Mouse (Mus musculus): ENCODE data around the gene Gm973. TPM values are rescaled to one million over a fixed set of nuclear protein-coding genes. Genes with fewer than 3 reads are reported as not detected.

Gene Gm973
- total RNA-seq (2021), result 1 to 10 TPM in 1 of 2 experiments, under 1 TPM in 1; 0.81 to 1.2 TPM
- long read RNA-seq, experiment 1, result 0 reads
- long read RNA-seq, experiment 2, result 0 reads

- DNase-seq, result peak; percentile 46
Observed at GRCm38 (mm10) chr1:59516026-59516917, at the start of gene Gm973. Gene Gm973, plus strand, starts transcription at chr1:59516264.

DNA sequence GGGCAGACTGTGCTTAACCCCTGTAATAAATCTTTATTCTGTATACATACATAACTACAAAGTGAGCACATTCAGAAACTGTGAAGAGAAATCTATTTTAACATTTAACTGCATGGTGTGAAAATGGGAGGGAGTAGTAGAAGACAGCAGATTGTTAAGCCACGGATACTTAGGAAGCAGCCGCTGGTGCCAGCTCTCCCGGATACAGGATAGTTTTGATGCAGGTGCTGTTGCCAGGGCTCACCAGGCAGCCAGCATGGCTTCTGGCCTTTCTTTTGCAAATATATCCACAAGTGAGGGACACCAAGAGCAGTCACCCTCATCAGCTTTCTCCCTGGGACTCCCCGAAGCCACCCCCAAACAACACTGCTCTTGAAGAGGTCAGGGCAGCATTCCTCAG, 46.9 kb upstream of the Gm973 start:
- no peak for DNase-seq

DNA sequence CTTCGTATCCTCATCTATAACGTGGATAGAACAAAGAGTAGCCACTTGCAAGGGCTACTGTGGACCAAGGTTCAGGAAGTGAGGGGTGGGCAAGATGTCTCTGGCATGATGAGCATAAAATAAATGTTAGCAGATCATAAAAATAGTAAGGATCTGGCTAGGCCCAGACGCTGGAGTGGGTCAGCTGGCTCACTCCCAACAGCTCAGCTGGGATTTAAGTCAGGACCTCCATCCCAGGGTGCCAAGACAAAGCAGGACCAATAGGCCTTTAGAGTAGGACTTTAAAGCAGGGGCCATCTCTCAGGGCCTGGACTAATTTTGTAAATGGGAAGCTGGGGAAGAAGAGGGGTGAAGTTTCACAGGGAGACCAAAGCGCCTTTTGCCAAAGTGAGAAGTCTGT, 45.3 kb upstream of the Gm973 start:
- no peak for DNase-seq

DNA sequence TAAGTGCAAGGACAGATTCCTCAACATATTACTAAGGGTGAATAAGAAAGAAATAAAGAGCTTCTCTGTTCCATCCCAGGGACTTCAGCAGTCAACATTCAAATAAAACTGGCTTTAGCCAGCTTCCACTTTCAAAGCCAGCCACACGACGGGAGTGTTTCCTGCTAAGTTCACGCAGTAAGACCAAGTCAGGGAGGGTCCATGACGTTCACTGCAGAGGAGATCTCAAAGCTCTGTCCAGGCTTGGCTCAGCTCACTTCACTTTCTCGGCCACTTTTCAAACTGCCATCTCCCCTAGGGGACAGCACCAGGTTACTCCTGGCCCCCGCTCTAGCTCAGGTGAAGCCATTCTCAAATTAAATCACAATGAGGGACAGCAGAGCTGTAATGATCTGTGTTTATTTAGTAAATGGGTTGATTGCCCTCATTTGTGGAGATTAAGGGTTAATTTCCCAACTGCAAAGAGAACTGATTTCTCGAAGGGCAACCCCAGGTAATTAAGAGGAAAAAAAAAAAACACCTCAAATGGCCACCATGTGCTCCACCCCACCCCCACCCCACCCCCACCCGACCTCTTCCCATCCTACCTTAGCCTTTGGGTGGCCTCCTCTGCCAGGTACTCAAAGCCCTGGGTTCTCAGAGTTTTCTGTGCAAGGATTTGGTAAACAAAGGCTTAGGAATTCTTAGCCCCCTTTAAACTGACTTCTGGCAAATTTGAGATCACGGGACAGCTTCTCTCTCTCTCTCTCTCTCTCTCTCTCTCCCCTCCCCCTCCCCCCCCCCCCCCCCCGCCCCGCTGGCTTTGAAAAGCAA, 43.5 kb upstream of the Gm973 start:
- no peak for DNase-seq

- no peak for DNase-seq
Observed at GRCm38 (mm10) chr1:59473181-59473555, 42.9 kb upstream of the Gm973 start.

- DNase-seq, result no peak
Observed at GRCm38 (mm10) chr1:59475618-59476017, 40.4 kb upstream of the Gm973 start.

DNA sequence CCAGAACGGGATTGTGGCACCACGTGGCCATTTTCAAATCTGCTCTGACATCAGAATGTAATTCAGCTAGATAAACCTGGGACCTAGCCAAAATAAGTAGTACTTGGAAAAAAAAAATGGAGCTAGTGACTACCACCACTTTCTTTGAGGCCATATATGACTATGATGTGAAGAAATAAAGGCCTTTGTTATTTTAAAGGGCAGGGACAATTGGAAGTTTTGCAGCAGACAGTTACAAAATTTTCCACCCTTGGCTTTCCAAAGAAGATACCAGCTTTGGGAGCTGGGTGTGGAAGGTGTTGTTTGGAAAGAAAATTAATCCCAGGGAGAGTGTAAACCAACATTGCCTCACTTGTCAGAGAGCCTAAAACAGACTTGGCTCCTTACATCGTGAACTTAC, 37.2 kb upstream of the Gm973 start:
- DNase-seq, result no peak

DNA sequence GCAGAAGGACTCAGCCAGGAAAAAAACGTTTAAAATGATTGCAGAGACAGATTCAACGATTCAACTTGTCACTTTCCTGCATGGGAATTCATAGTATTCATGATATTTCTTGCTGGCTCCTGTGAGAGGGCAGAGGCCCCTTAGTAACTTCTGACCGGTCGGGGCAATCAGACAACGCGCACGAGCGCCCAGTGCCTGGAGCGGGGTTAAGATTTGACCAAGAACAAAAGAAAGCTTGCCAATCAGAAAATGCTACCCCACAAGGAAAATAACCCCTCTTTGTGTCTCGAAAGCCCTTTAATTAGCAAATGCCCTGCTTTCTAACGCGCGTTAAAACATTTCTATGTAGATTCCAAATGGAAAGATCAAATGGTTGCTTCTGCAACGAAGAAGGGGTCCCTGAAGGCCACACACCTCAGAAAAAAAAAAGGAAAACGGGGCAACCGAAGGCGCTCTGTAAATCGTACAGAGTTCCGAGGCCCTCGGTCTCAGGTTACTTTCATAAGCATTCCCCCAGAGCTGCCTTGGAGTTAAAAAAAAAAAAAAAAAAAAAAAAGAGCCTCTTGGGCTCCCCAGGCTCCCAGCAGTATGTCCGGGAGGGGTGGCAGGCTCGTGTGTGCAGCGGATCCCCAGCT, 35.1 kb upstream of the Gm973 start:
- peak; percentile 18 for DNase-seq

DNA sequence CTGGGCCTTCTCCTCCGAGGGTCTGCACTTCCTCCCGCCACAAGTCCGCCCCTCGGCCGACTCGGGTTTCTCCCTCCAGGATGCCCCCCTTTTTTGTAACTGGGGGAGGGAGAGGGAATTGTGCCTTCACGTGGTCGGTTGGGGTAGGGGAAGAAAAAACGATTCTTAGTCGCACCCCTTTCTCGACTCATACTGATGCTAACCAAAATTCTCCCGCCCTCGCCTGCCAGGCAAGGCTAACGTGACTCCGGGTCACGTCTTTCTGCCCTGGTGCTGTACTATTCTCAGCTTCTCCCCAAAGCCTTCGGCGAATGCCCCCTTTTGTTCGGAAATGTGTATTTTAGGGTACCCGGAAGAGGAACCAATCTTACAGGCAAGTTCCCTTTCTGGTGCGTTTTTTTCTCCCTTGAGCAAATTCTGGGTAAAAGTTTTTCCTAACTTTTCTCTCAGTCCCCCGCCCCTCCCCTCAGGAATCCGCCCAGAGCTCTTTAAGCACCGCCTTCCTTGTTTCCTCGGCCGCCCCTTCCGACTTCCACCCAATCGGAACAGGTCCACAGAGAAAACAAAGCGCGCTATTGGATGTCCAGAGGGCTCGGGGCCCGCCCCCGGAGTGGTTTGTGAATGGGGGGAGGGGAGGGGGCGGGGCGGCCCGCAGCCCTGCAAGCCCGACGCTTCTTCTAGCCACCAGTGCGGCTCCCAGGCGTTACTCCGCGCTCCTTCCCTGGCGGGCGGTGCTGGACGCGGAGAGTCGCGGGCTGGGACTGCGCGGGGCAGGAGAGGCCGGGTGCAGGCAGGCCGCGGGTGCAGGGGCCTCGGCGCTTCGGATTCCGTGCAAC, 34.4 kb upstream of the Gm973 start:
- DNase-seq, result peak; percentile 90

DNA sequence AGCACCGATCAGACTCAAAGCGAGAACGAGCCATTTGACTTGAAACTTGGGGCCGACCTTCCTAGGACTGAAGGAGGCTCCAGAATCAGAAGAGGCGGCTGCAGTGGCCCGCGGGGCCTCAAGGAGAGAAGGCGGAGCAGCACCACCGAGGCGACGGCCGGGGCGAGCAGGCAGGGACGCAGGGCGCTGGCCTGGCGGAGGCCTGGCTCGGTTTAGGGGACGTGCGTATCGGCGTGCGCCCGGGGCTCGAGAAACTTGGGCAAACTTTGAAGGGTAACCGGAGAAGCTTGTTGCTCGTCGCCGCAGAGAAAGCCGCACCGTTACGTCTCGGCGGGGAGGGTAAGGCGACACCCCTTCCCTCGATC, 33.8 kb upstream of the Gm973 start, which contains the start of gene Fzd7:
Fzd7 (plus strand) TSS at position 94 of the 365 bp plus-strand sequence.
- peak; percentile 70 for DNase-seq

GRCm38 (mm10) chr1:59482696-59483520, 33.2 kb upstream of the Gm973 start:
- peak; percentile 66 for DNase-seq

- DNase-seq, result peak; percentile 78
Observed at GRCm38 (mm10) chr1:59483521-59484245, 32.4 kb upstream of the Gm973 start.

GRCm38 (mm10) chr1:59484314-59484713, 31.8 kb upstream of the Gm973 start:
- no peak for DNase-seq

- DNase-seq, result peak; percentile 26
Observed at GRCm38 (mm10) chr1:59484791-59485785, 31.0 kb upstream of the Gm973 start.

GRCm38 (mm10) chr1:59485803-59486202, 30.3 kb upstream of the Gm973 start:
- DNase-seq, result no peak

DNA sequence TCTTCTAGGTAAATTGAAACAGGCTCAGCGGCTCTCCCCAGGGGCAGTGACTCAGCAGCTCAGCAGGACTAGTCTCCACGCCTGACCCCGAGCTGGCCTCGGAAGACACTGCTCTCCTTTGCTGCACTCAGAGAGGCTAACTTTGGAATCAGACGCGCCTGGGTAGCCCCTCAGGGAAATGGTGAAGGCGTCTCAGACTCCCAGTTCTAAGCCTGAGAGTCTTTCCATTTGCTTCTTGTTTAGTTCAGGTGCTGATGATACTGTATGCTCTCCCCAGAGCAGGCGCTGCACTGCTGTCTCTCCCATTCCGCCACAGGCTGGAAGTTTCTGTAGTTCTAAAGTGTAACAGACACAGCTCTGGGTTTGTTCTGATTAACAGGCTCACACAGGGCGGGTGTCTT, 28.4 kb upstream of the Gm973 start:
- peak; percentile 32 for DNase-seq

- no peak for DNase-seq
Observed at GRCm38 (mm10) chr1:59488481-59488880, 27.6 kb upstream of the Gm973 start.

- no peak for DNase-seq
Observed at GRCm38 (mm10) chr1:59488991-59489390, 27.1 kb upstream of the Gm973 start.

DNA sequence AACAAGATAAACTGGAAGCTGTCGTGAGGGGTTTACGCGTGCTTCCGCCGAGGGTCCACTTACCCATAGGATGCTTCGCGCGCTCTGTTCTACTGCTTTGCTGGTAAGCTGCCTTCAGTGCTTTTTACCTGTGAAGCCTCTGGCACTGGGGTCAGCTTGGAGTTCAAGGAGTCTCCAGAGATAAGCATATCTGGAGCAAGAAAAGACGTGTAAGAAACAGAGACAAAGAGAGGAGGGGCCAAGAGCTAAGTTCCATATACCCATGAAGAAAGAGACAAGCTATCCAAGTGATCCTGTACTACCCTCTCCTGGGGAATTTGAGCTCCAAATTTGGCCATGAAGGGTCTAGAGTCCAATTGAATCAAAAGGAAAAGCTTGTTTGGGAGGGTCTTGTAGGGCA, 24.5 kb upstream of the Gm973 start:
- no peak for DNase-seq

All from gastrocnemius, postnatal 10 days (tissue).